Mouse (Mus musculus) CD4-positive, CD25-positive, alpha-beta regulatory T cell (primary cell): ENCODE data around the gene Smim14. TPM values are rescaled to one million over a fixed set of nuclear protein-coding genes. Genes with fewer than 3 reads are reported as not detected.

Source experiments
- polyA plus RNA-seq: library from polyadenylated mRNA; unstranded; fragments of 100-300 nt; shearing (Covaris generic); gene quantifications from one replicate; pipeline ENCODE4 v1.2.1, GENCODE M21; 2017

Gene Smim14
- 185 TPM for polyA plus RNA-seq

DNA sequence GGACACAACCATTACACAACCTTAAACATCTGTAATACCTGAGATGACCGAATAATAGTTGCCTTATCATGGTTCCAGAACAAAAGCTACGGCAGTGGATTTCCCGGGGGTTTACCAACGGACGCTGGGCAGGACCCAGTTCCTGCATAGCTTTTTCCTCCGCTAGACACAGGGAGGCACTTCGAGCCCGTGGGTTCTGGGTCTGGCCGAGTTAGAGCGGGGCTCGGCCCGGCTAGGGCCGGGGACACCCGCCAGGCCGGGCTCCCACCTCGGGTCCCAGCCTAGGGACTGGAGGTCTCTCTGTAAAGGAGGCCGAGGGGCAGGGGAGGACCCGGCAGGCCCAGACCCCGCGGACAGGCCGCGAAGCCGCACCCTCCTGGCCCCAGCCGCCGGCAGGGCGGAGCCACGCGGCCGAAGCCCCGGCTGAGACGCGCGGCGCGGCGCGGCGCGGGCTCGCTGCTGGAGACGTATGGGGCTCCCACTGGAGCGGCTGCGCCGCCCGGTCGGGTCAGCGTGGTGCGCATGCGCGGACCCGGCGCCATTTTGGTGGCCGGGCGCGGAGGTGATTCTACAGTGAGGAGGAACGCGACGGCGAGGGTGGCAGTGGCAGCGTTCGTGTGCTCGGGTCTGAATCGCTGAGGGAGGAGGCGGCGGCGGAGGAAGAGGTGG is at the start of gene Smim14, which contains the start of gene Ube2k:
Gene Smim14, minus strand, starts transcription at position 434 of the 669 bp plus-strand sequence.
Gene Ube2k, plus strand, starts transcription at position 483 of the 669 bp plus-strand sequence.

GRCm38 (mm10) chr5:65492716-65493531 is 44.1 kb downstream of the Smim14 start, which contains the start of gene Gm43552:
Gm43552 (minus strand) TSS chr5:65492833.

GRCm38 (mm10) chr5:65435806-65436561 is 101.0 kb downstream of the Smim14 start, which contains the start of gene Ugdh:
Ugdh (minus strand) TSS chr5:65435949.

Other genes with a start within 250 kb of the Smim14 start
- gene Rfc1, start 201.5 kb downstream of the Smim14 start, polyA plus RNA-seq = 50.3 TPM
- gene Klb, start 188.9 kb downstream of the Smim14 start, polyA plus RNA-seq = not detected
- gene Rpl9, start 145.7 kb downstream of the Smim14 start, polyA plus RNA-seq = 926 TPM
- gene Lias, start 145.7 kb downstream of the Smim14 start, polyA plus RNA-seq = 53.2 TPM
- gene Ugdh, start 101.2 kb downstream of the Smim14 start, polyA plus RNA-seq = 45.7 TPM
- 1.8 TPM for gene Gm43552, start 44.4 kb downstream of the Smim14 start, polyA plus RNA-seq
- 118 TPM for gene Ube2k, start within 50 bp of the Smim14 start, polyA plus RNA-seq
- gene Pds5a, start 161.1 kb upstream of the Smim14 start, polyA plus RNA-seq = 166 TPM
- gene N4bp2, start 226.3 kb upstream of the Smim14 start, polyA plus RNA-seq = 19.8 TPM